Mouse (Mus musculus): ENCODE data around the gene Evi5l. TPM values are rescaled to one million over a fixed set of nuclear protein-coding genes. Genes with fewer than 3 reads are reported as not detected.

Gene Evi5l
- total and polyA plus RNA-seq, 3 experiments: 4.5 to 10.8 TPM; not detected in 1

Other genes with a start within 250 kb of the Evi5l start
- gene Cd209b, start 239.7 kb upstream of the Evi5l start, total RNA-seq (2012; rRNA removed): not detected in 2 replicates
- not detected for gene Cd209b, start 239.7 kb upstream of the Evi5l start, polyA plus RNA-seq (2012; ENCODE audit: insufficient read depth in 1 of 2, insufficient read length in 2 of 2, low read depth in 1 of 2, low replicate concordance in 2 of 2, missing spikeins in 1 of 2)
- 0.39 and 0.50 TPM in 2 replicates for gene Cd209c, start 211.8 kb upstream of the Evi5l start, total RNA-seq (2012; rRNA removed)
- under 1 TPM in 1 of 2 experiments, not detected in 1; 0.36 TPM for gene Cd209c, start 211.8 kb upstream of the Evi5l start, polyA plus RNA-seq (2012; ENCODE audit: insufficient read depth in 1 of 2, insufficient read length in 2 of 2, low read depth in 1 of 2, low replicate concordance in 2 of 2, missing spikeins in 1 of 2)
- gene Cd209f, start 60.7 kb upstream of the Evi5l start, total RNA-seq (2012; rRNA removed): not detected in 2 replicates
- not detected for gene Cd209f, start 60.7 kb upstream of the Evi5l start, polyA plus RNA-seq (2012; ENCODE audit: insufficient read depth in 1 of 2, insufficient read length in 2 of 2, low read depth in 1 of 2, low replicate concordance in 2 of 2, missing spikeins in 1 of 2)
- gene Cd209g, start 32.5 kb upstream of the Evi5l start, total RNA-seq (2012; rRNA removed): not detected in 2 replicates
- not detected for gene Cd209g, start 32.5 kb upstream of the Evi5l start, polyA plus RNA-seq (2012; ENCODE audit: insufficient read depth in 1 of 2, insufficient read length in 2 of 2, low read depth in 1 of 2, low replicate concordance in 2 of 2, missing spikeins in 1 of 2)
- gene Prr36, start 50.9 kb downstream of the Evi5l start, total RNA-seq (2012; rRNA removed): 0.03 and 0.08 TPM in 2 replicates
- under 1 TPM in 1 of 2 experiments, not detected in 1; 0.58 TPM for gene Prr36, start 50.9 kb downstream of the Evi5l start, polyA plus RNA-seq (2012; ENCODE audit: insufficient read depth in 1 of 2, insufficient read length in 2 of 2, low read depth in 1 of 2, low replicate concordance in 2 of 2, missing spikeins in 1 of 2)
- gene Lrrc8e, start 60.3 kb downstream of the Evi5l start, total RNA-seq (2012; rRNA removed): 0.35 and 0.49 TPM in 2 replicates
- under 1 TPM in 1 of 2 experiments, not detected in 1; 0.36 TPM for gene Lrrc8e, start 60.3 kb downstream of the Evi5l start, polyA plus RNA-seq (2012; ENCODE audit: insufficient read depth in 1 of 2, insufficient read length in 2 of 2, low read depth in 1 of 2, low replicate concordance in 2 of 2, missing spikeins in 1 of 2)
- gene Map2k7, start 72.2 kb downstream of the Evi5l start, total RNA-seq (2012; rRNA removed): 25.8 and 26.3 TPM in 2 replicates
- gene Map2k7, start 72.2 kb downstream of the Evi5l start, polyA plus RNA-seq (2012; ENCODE audit: insufficient read depth in 1 of 2, insufficient read length in 2 of 2, low read depth in 1 of 2, low replicate concordance in 2 of 2, missing spikeins in 1 of 2): 100 to 1,000 TPM in 1 of 2 experiments, not detected in 1; 115 TPM
- not detected in 2 replicates for gene Gm49320, start 72.3 kb downstream of the Evi5l start, total RNA-seq (2012; rRNA removed)
- gene Gm49320, start 72.3 kb downstream of the Evi5l start, polyA plus RNA-seq (2012; ENCODE audit: insufficient read depth in 1 of 2, insufficient read length in 2 of 2, low read depth in 1 of 2, low replicate concordance in 2 of 2, missing spikeins in 1 of 2): 1 to 10 TPM in 1 of 2 experiments, not detected in 1; 2.0 TPM
- gene Tgfbr3l, start 81.6 kb downstream of the Evi5l start, total RNA-seq (2012; rRNA removed): 2.2 TPM in 2 replicates
- 10 to 100 TPM in 1 of 2 experiments, not detected in 1; 14.2 TPM for gene Tgfbr3l, start 81.6 kb downstream of the Evi5l start, polyA plus RNA-seq (2012; ENCODE audit: insufficient read depth in 1 of 2, insufficient read length in 2 of 2, low read depth in 1 of 2, low replicate concordance in 2 of 2, missing spikeins in 1 of 2)
- 23.9 and 24.2 TPM in 2 replicates for gene Snapc2, start 86.5 kb downstream of the Evi5l start, total RNA-seq (2012; rRNA removed)
- 10 to 100 TPM in 1 of 2 experiments, not detected in 1; 46.2 TPM for gene Snapc2, start 86.5 kb downstream of the Evi5l start, polyA plus RNA-seq (2012; ENCODE audit: insufficient read depth in 1 of 2, insufficient read length in 2 of 2, low read depth in 1 of 2, low replicate concordance in 2 of 2, missing spikeins in 1 of 2)
- 0.26 and 0.58 TPM in 2 replicates for gene Ctxn1, start 92.7 kb downstream of the Evi5l start, total RNA-seq (2012; rRNA removed)
- 1 to 10 TPM in 1 of 2 experiments, not detected in 1; 5.6 TPM for gene Ctxn1, start 92.7 kb downstream of the Evi5l start, polyA plus RNA-seq (2012; ENCODE audit: insufficient read depth in 1 of 2, insufficient read length in 2 of 2, low read depth in 1 of 2, low replicate concordance in 2 of 2, missing spikeins in 1 of 2)
- gene Timm44, start 109.3 kb downstream of the Evi5l start, total RNA-seq (2012; rRNA removed): 147 and 174 TPM in 2 replicates
- 100 to 1,000 TPM in 1 of 2 experiments, not detected in 1; 199 TPM for gene Timm44, start 109.3 kb downstream of the Evi5l start, polyA plus RNA-seq (2012; ENCODE audit: insufficient read depth in 1 of 2, insufficient read length in 2 of 2, low read depth in 1 of 2, low replicate concordance in 2 of 2, missing spikeins in 1 of 2)
- 25.0 and 32.2 TPM in 2 replicates for gene Ccl25, start 158.6 kb downstream of the Evi5l start, total RNA-seq (2012; rRNA removed)
- gene Ccl25, start 158.6 kb downstream of the Evi5l start, polyA plus RNA-seq (2012; ENCODE audit: insufficient read depth in 1 of 2, insufficient read length in 2 of 2, low read depth in 1 of 2, low replicate concordance in 2 of 2, missing spikeins in 1 of 2): 10 to 100 TPM in 1 of 2 experiments, not detected in 1; 33.8 TPM
- gene Elavl1, start 158.8 kb downstream of the Evi5l start, total RNA-seq (2012; rRNA removed): 64.2 and 76.9 TPM in 2 replicates
- 10 to 100 TPM in 1 of 2 experiments, not detected in 1; 77.4 TPM for gene Elavl1, start 158.8 kb downstream of the Evi5l start, polyA plus RNA-seq (2012; ENCODE audit: insufficient read depth in 1 of 2, insufficient read length in 2 of 2, low read depth in 1 of 2, low replicate concordance in 2 of 2, missing spikeins in 1 of 2)

Measured in MEL (cell line).